Mouse (Mus musculus) liver, embryonic 14.5 days (tissue): Measurements from ENCODE around the gene Gm17387. TPM values are rescaled to one million over a fixed set of nuclear protein-coding genes. Genes with fewer than 3 reads are reported as not detected.
"Not testable (repeated sequence)": the region's sequence is repeated elsewhere in the genome, so short reads cannot be mapped to it uniquely, and the experiment has no call there.

Experiments
- ATAC-seq: fragments of 200-750 bp; cut with Nextera tagmentation; 2 replicates; pipeline ENCODE4 v1.8.0; 2017; ENCODE audit warnings: moderate number of reproducible peaks, mild to moderate bottlenecking, moderate library complexity; ENCODE audit not compliant: insufficient read depth
- DNase-seq, 3 experiments: peaks; one replicate each; pipeline ENCODE4 v3.0.0-alpha.2; 2012 to 2013; ENCODE audit warnings: low read depth in 3 of 3, low spot score in 3 of 3
- H3K27ac ChIP-seq: fragments of 300-500 bp; sonication (generic); 2 replicates; pipeline ENCODE4 v1.5.1; 2014; ENCODE audit warnings: moderate library complexity, mild to moderate bottlenecking, control low read depth, inconsistent platforms
- H3K27me3 ChIP-seq: fragments of 300-500 bp; sonication (generic); 2 replicates; pipeline ENCODE4 v1.6.1; 2014; ENCODE audit warnings: mild to moderate bottlenecking, low read length, moderate library complexity; ENCODE audit not compliant: control insufficient read depth, insufficient read depth
- H3K36me3 ChIP-seq: fragments of 300-500 bp; sonication (generic); replicated peaks from 2 replicates; pipeline ENCODE4 v1.6.1; 2014; ENCODE audit warnings: low read depth; ENCODE audit not compliant: control insufficient read depth, insufficient read depth
- H3K4me1 ChIP-seq, 2 experiments: fragments of 200-500 bp in 1 of 2; fragments of 300-500 bp in 1 of 2; sonication (generic) in 1 of 2; replicated peaks; 2 replicates each; pipeline ENCODE4 v1.6.1; 2012 to 2014; ENCODE audit warnings: antibody characterized with exemption in 1 of 2, inconsistent platforms in 1 of 2, low read length in 1 of 2; ENCODE audit not compliant: control insufficient read depth in 2 of 2, insufficient read depth in 2 of 2
- H3K4me2 ChIP-seq: fragments of 300-500 bp; sonication (generic); 2 replicates; pipeline ENCODE4 v1.6.1; 2014; ENCODE audit warnings: low read depth, mild to moderate bottlenecking, control low read depth, moderate library complexity
- H3K4me3 ChIP-seq, 2 experiments: fragments of 200-500 bp in 1 of 2; fragments of 300-500 bp in 1 of 2; sonication (generic) in 1 of 2; 2 replicates each; pipeline ENCODE4 v1.5.1; 2012 to 2014; ENCODE audit warnings: low read depth in 2 of 2, low read length in 2 of 2, mild to moderate bottlenecking in 2 of 2, control low read depth in 1 of 2, inconsistent platforms in 1 of 2, moderate library complexity in 1 of 2; ENCODE audit not compliant: insufficient read depth in 1 of 2
- H3K9ac ChIP-seq: fragments of 300-500 bp; sonication (generic); replicated peaks from 2 replicates; pipeline ENCODE4 v1.6.1; 2014; ENCODE audit warnings: mild to moderate bottlenecking, control low read depth, moderate library complexity
- H3K9me3 ChIP-seq: fragments of 300-500 bp; sonication (generic); 2 replicates; pipeline ENCODE4 v1.6.1; 2016; ENCODE audit warnings: low read length, mixed read lengths; ENCODE audit not compliant: control insufficient read depth
- CTCF ChIP-seq: IDR thresholded peaks from 2 replicates; pipeline ENCODE4 v1.5.1; 2016; ENCODE audit warnings: antibody characterized with exemption, low read depth, control low read depth
- EP300 ChIP-seq: IDR thresholded peaks from 2 replicates; pipeline ENCODE4 v1.6.1; 2016; ENCODE audit warnings: antibody characterized with exemption, low read depth
- WGBS: fragments of 180-500 bp; shearing (Covaris S2); extraction: QIAGEN DNeasy Blood & Tissue Kit; methylation state at CpG from one replicate; pipeline ENCODE4 v1.1.7; 2014; ENCODE audit not compliant: insufficient replicate concordance; 5-methylcytosine and 5-hydroxymethylcytosine counted together
- polyA plus RNA-seq, 2 experiments: library from polyadenylated mRNA; depleted of rRNA in 1 of 2; stranded (reverse) in 1 of 2; unstranded in 1 of 2; fragments of >200 nt; fragmentation: Nextera tagmentation in 1 of 2; extraction: Ambion mirVana in 1 of 2; gene quantifications; 2 replicates each; pipeline versions ENCODE4 v1.2.1 to v1.2.3; 2012 to 2014

The Gm17387 gene
- polyA plus RNA-seq, 2 experiments = not detected

DNA sequence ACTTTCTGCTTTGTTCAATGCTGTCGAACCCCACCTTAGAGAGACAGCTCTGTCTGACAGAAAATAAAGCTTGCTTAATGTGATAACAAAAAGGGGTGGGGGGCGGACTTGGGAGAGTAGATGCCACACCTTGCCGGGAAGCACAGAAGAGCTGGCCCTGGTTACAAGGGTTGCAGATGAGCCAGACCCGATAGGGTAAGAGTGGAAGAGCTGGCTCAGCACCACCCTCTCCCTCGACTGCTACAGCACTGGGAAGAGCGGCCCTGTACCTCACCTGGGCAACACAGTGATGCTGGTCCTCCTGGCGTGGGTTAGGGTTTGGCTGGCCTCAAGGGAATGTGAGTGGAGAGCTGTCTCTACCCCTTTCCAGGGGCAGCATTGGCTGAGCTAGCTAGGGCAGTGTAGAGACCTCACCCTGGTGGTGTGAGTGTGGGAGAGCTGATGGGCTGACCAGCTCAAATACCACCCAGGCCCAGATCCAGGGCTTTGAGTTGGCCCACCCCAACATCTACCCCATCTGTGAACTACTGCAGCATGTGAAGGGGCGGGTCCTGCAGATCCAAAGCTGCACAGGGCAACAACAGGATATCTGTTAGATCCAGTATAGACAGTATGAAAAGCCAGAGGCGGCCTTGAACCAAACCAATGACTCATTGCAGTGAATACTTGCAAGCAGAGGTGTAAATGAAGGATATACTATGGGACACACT, 3.7 kb downstream of the Gm17387 start:
- H3K36me3 ChIP-seq = no peaks in the 10 kb centered on the region
- H3K4me1 ChIP-seq = peaks cover under 1 to 5% of the 10 kb centered on the region in 2 experiments
- H3K9ac ChIP-seq = no peak overlapping the region
- H3K9me3 ChIP-seq = no peaks in the 10 kb centered on the region
- WGBS = 34% methylated on average over 9 of the region's 9 CpGs
- DNase-seq (no peak), ATAC-seq (peak; percentile 74)
- no peak overlapping the region for H3K4me3 ChIP-seq
- H3K4me2 ChIP-seq = no peak overlapping the region
- H3K27ac ChIP-seq = no peak overlapping the region
- H3K27me3 ChIP-seq = no peaks in the 10 kb centered on the region
- no peak for TF ChIP-seq EP300
- TF ChIP-seq CTCF = no peak

- not testable (repeated sequence) for H3K4me2 ChIP-seq, H3K27ac ChIP-seq, H3K36me3 ChIP-seq, H3K9ac ChIP-seq, H3K9me3 ChIP-seq, ATAC-seq, H3K27me3 ChIP-seq, H3K4me3 ChIP-seq, DNase-seq
- H3K4me1 ChIP-seq = peaks cover 11 to 25% of the 10 kb centered on the region in 2 experiments
- 59% methylated on average over 1 of the region's 2 CpGs for WGBS
Measured at GRCm38 (mm10) chr7:141036624-141037023, 7.7 kb downstream of the Gm17387 start.

GRCm38 (mm10) chr7:141038090-141039032, 9.4 kb downstream of the Gm17387 start:
- no peak overlapping the region; the same call in 1 of the 2 replicates for H3K4me2 ChIP-seq
- 34% methylated on average over 20 of the region's 21 CpGs for WGBS
- ATAC-seq (peak; percentile 68), DNase-seq (no peak)
- H3K9me3 ChIP-seq = no peaks in the 10 kb centered on the region
- no peak overlapping the region for H3K4me3 ChIP-seq
- no peak overlapping the region for H3K27ac ChIP-seq
- peaks cover 26 to 39% of the 10 kb centered on the region in 2 experiments for H3K4me1 ChIP-seq
- no peak overlapping the region for H3K9ac ChIP-seq
- peak; percentile 44 for TF ChIP-seq EP300
- TF ChIP-seq CTCF = no peak
- H3K36me3 ChIP-seq = no peaks in the 10 kb centered on the region
- no peaks in the 10 kb centered on the region for H3K27me3 ChIP-seq

DNA sequence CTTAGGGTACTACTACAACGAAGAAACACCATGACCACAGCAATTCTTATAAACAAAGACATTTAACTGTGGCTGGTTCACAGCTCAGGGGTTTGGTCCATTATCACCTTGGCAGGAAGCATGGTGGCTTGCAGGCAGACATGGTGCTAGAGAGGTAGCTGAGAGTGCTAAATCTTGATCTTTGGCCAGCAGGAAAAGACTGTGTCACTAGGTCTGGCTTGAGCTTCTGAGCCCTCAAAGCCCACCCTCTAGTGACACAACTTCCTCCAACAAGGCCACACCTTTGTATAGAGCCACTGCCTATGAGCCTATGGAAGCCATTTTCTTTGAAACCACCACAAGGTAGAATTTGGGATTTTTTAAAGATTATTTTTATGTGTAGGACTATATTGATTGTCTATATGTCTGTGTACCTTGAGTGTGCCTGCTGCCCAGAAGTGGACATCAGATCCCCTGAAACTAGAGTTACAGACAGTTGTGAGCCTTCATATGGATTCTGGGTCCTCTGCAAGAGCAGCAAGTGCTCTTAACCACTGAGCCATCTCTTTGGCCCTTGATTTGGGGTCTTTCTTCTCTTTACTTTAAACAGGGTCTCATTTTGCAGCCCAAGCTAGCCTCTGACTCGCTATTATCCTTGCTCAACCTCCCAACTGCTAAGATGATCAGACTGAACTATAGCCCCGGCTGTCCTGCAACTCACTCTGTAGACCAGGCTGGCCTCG, 10.6 kb downstream of the Gm17387 start:
- Histone ChIP-seq H3K27ac (no peak overlapping the region), H3K27me3 (no peaks in the 10 kb centered on the region), H3K9me3 (no peaks in the 10 kb centered on the region), H3K4me2 (no peak overlapping the region), H3K36me3 (no peaks in the 10 kb centered on the region), H3K4me3 (no peak overlapping the region), H3K9ac (no peak overlapping the region), H3K4me1 (peaks cover 34 to 42% of the 10 kb centered on the region in 2 experiments)
- TF ChIP-seq CTCF = no peak
- TF ChIP-seq EP300 = no peak
- DNase-seq (no peak), ATAC-seq (no peak)
- 86% methylated on average over 4 of the region's 4 CpGs for WGBS
